Mouse (Mus musculus) telencephalon, adult 2 months (tissue): ENCODE measurements around the gene Msh3.
A peak's percentile ranks its signal among the peaks of the same experiment; 100 is the strongest.
"Not testable (repeated sequence)": the region's sequence is repeated elsewhere in the genome, so short reads cannot be mapped to it uniquely, and the experiment has no call there.

Source experiments
- DNase-seq: peaks from one replicate; pipeline ENCODE4 v3.0.0-alpha.2; 2011; ENCODE audit warnings: low read depth, low spot score

Msh3 gene

GRCm38 (mm10) chr13:92354456-92355271 is at the start of gene Msh3, which contains the start of gene Dhfr:
Gene Msh3 (minus strand): TSS chr13:92355003.
Gene Dhfr (plus strand): TSS chr13:92354726.
- DNase-seq: peak; percentile 97

- no peak for DNase-seq
These were observed 48.7 kb upstream of the Msh3 start for GRCm38 (mm10) chr13:92403496-92403895.

GRCm38 (mm10) chr13:92402063-92402462 is 47.3 kb upstream of the Msh3 start:
- no peak for DNase-seq

GRCm38 (mm10) chr13:92398491-92399384 is 43.9 kb upstream of the Msh3 start:
- DNase-seq: peak; percentile 6

- DNase-seq: no peak
These were observed 38.4 kb upstream of the Msh3 start for GRCm38 (mm10) chr13:92393047-92393661.

- no peak for DNase-seq
These were observed 32.6 kb upstream of the Msh3 start for GRCm38 (mm10) chr13:92387367-92387766.

- not testable (repeated sequence) for DNase-seq
These were observed 16.7 kb upstream of the Msh3 start for GRCm38 (mm10) chr13:92371466-92371865.

GRCm38 (mm10) chr13:92370811-92371210 is 16.0 kb upstream of the Msh3 start:
- no peak for DNase-seq

- no peak for DNase-seq
These were observed 10.5 kb upstream of the Msh3 start for GRCm38 (mm10) chr13:92365312-92365711.

GRCm38 (mm10) chr13:92361609-92362008 is 6.8 kb upstream of the Msh3 start:
- no peak for DNase-seq

GRCm38 (mm10) chr13:92357644-92358043 is 2.8 kb upstream of the Msh3 start:
- DNase-seq: no peak

- no peak for DNase-seq
These were observed 1.6 kb upstream of the Msh3 start for GRCm38 (mm10) chr13:92356376-92356775.

- DNase-seq: no peak
These were observed 455 bp upstream of the Msh3 start for GRCm38 (mm10) chr13:92355272-92355643.

GRCm38 (mm10) chr13:92353956-92354355 is 847 bp downstream of the Msh3 start:
- DNase-seq: no peak

- DNase-seq: no peak
These were observed 3.7 kb downstream of the Msh3 start for GRCm38 (mm10) chr13:92351100-92351499.

- DNase-seq: no peak
These were observed 8.5 kb downstream of the Msh3 start for GRCm38 (mm10) chr13:92346338-92346737.

GRCm38 (mm10) chr13:92344033-92344432 is 10.8 kb downstream of the Msh3 start:
- no peak for DNase-seq

GRCm38 (mm10) chr13:92339787-92340186 is 15.0 kb downstream of the Msh3 start:
- DNase-seq: no peak

- no peak for DNase-seq
These were observed 16.9 kb downstream of the Msh3 start for GRCm38 (mm10) chr13:92337773-92338462.

- DNase-seq: no peak
These were observed 17.9 kb downstream of the Msh3 start for GRCm38 (mm10) chr13:92336857-92337256.

- no peak for DNase-seq
These were observed 22.5 kb downstream of the Msh3 start for GRCm38 (mm10) chr13:92332103-92332879.
